Mouse (Mus musculus) bone marrow macrophage, adult 2 months (primary cell): Measurements from ENCODE around the gene Efna5. TPM values are rescaled to one million over a fixed set of nuclear protein-coding genes. Genes with fewer than 3 reads are reported as not detected.

Experiments
- H3K27ac ChIP-seq: 2 replicates; pipeline ENCODE4 v1.5.1; 2012; ENCODE audit warnings: low read depth, low read length; ENCODE audit not compliant: insufficient read depth
- H3K4me1 ChIP-seq: 2 replicates; pipeline ENCODE4 v1.6.1; 2012; ENCODE audit warnings: low read length; ENCODE audit not compliant: control insufficient read depth, insufficient read depth
- H3K4me3 ChIP-seq: 2 replicates; pipeline ENCODE4 v1.5.1; 2012; ENCODE audit warnings: mild to moderate bottlenecking, low read length, moderate library complexity; ENCODE audit not compliant: insufficient read depth
- CTCF ChIP-seq: IDR thresholded peaks from 2 replicates; pipeline ENCODE4 v1.5.1; 2012; ENCODE audit warnings: low read depth, mild to moderate bottlenecking, low read length, moderate library complexity
- POLR2A ChIP-seq: IDR thresholded peaks from 2 replicates; pipeline ENCODE4 v1.6.1; 2012; ENCODE audit warnings: mild to moderate bottlenecking, low read depth, low read length, borderline replicate concordance
- polyA plus RNA-seq: library from polyadenylated mRNA; stranded (reverse); fragments of >200 nt; gene quantifications from 2 replicates; pipeline ENCODE4 v1.2.4, GENCODE M21; 2012; ENCODE audit not compliant: missing spikeins, insufficient read depth, insufficient read length

The Efna5 gene
- polyA plus RNA-seq, 1 experiment = 0.60 TPM

- Histone ChIP-seq H3K4me3 (no peak overlapping the region), H3K4me1 (no peaks in the 10 kb centered on the region), H3K27ac (no peak overlapping the region)
- TF ChIP-seq POLR2A = no peak
- no peak for TF ChIP-seq CTCF
Measured at GRCm38 (mm10) chr17:62776710-62777109, 104.4 kb downstream of the Efna5 start.

GRCm38 (mm10) chr17:62775976-62776375 is 105.1 kb downstream of the Efna5 start:
- TF ChIP-seq CTCF (no peak), POLR2A (no peak)
- no peak overlapping the region for H3K27ac ChIP-seq
- no peaks in the 10 kb centered on the region for H3K4me1 ChIP-seq
- H3K4me3 ChIP-seq = no peak overlapping the region

- no peak for TF ChIP-seq CTCF
- TF ChIP-seq POLR2A = no peak
- H3K27ac ChIP-seq = no peak overlapping the region
- no peaks in the 10 kb centered on the region for H3K4me1 ChIP-seq
- no peak overlapping the region for H3K4me3 ChIP-seq
Measured at GRCm38 (mm10) chr17:62775401-62775800, 105.7 kb downstream of the Efna5 start.

- H3K4me3 ChIP-seq = no peak overlapping the region
- no peaks in the 10 kb centered on the region for H3K4me1 ChIP-seq
- H3K27ac ChIP-seq = no peak overlapping the region
- no peak for TF ChIP-seq POLR2A
- no peak for TF ChIP-seq CTCF
Measured at GRCm38 (mm10) chr17:62774749-62775148, 106.4 kb downstream of the Efna5 start.

GRCm38 (mm10) chr17:62766705-62767104 is 114.4 kb downstream of the Efna5 start:
- H3K4me3 ChIP-seq = no peak overlapping the region
- H3K4me1 ChIP-seq = no peaks in the 10 kb centered on the region
- no peak overlapping the region for H3K27ac ChIP-seq
- TF ChIP-seq CTCF = no peak
- no peak for TF ChIP-seq POLR2A

GRCm38 (mm10) chr17:62765165-62765564 is 116.0 kb downstream of the Efna5 start:
- TF ChIP-seq CTCF = no peak
- no peak for TF ChIP-seq POLR2A
- Histone ChIP-seq H3K27ac (no peak overlapping the region), H3K4me1 (no peaks in the 10 kb centered on the region), H3K4me3 (no peak overlapping the region)

GRCm38 (mm10) chr17:62756951-62757350 is 124.2 kb downstream of the Efna5 start:
- Histone ChIP-seq H3K27ac (no peak overlapping the region), H3K4me1 (no peaks in the 10 kb centered on the region), H3K4me3 (no peak overlapping the region)
- TF ChIP-seq POLR2A (no peak), CTCF (no peak)

GRCm38 (mm10) chr17:62755635-62756034 is 125.5 kb downstream of the Efna5 start:
- H3K4me1 ChIP-seq = no peaks in the 10 kb centered on the region
- H3K4me3 ChIP-seq = no peak overlapping the region
- no peak for TF ChIP-seq POLR2A
- no peak for TF ChIP-seq CTCF
- H3K27ac ChIP-seq = no peak overlapping the region

- Histone ChIP-seq H3K27ac (no peak overlapping the region), H3K4me3 (no peak overlapping the region), H3K4me1 (no peaks in the 10 kb centered on the region)
- TF ChIP-seq CTCF (no peak), POLR2A (no peak)
Measured at GRCm38 (mm10) chr17:62754638-62755037, 126.5 kb downstream of the Efna5 start.

- TF ChIP-seq CTCF (no peak), POLR2A (no peak)
- no peaks in the 10 kb centered on the region for H3K4me1 ChIP-seq
- no peak overlapping the region for H3K4me3 ChIP-seq
- H3K27ac ChIP-seq = no peak overlapping the region
Measured at GRCm38 (mm10) chr17:62752381-62752889, 128.7 kb downstream of the Efna5 start.

- Histone ChIP-seq H3K27ac (no peak overlapping the region), H3K4me3 (no peak overlapping the region), H3K4me1 (no peaks in the 10 kb centered on the region)
- TF ChIP-seq CTCF (no peak), POLR2A (no peak)
Measured at GRCm38 (mm10) chr17:62750647-62751046, 130.5 kb downstream of the Efna5 start.
